Mouse (Mus musculus) MEL (cell line): ENCODE results near the gene Il1a. TPM values are rescaled to one million over a fixed set of nuclear protein-coding genes. Genes with fewer than 3 reads are reported as not detected.

Experiments used
- DNase-seq: peaks from one replicate; pipeline ENCODE4 v3.0.0; 2011; ENCODE audit warnings: low read depth, low spot score
- H3K27ac ChIP-seq: 2 replicates; pipeline ENCODE4 v1.5.1; 2012; ENCODE audit warnings: low read depth, mild to moderate bottlenecking, control low read depth, low read length, moderate library complexity; ENCODE audit not compliant: control insufficient read depth
- H3K27me3 ChIP-seq, 2 experiments: fragments of 150-350 bp in 1 of 2; sonication (generic) in 1 of 2; 2 replicates each; pipeline ENCODE4 v1.6.1; 2012; ENCODE audit warnings: low read length in 2 of 2, mild to moderate bottlenecking in 2 of 2, improper control_type of control experiment in 1 of 2, moderate library complexity in 1 of 2; ENCODE audit not compliant: insufficient read depth in 2 of 2, control insufficient read depth in 1 of 2
- H3K36me3 ChIP-seq, 2 experiments: 2 replicates each; pipeline ENCODE4 v1.6.1; 2012 to 2014; ENCODE audit warnings: low read length in 2 of 2, improper control_type of control experiment in 1 of 2, inconsistent platforms in 1 of 2, mild to moderate bottlenecking in 1 of 2; ENCODE audit not compliant: insufficient read depth in 2 of 2, control insufficient read depth in 1 of 2
- H3K4me1 ChIP-seq, 2 experiments: fragments of 150-350 bp in 1 of 2; sonication (generic) in 1 of 2; 2 replicates each; pipeline ENCODE4 v1.6.1; 2012; ENCODE audit warnings: low read length in 2 of 2, improper control_type of control experiment in 1 of 2, mild to moderate bottlenecking in 1 of 2; ENCODE audit not compliant: insufficient read depth in 2 of 2, control insufficient read depth in 1 of 2
- H3K4me3 ChIP-seq, 2 experiments: fragments of 150-350 bp in 1 of 2; sonication (generic) in 1 of 2; 2 replicates each; pipeline ENCODE4 v1.5.1; 2012; ENCODE audit warnings: low read depth in 2 of 2, low read length in 2 of 2, mild to moderate bottlenecking in 2 of 2, moderate library complexity in 2 of 2, control low read depth in 1 of 2, improper control_type of control experiment in 1 of 2; ENCODE audit not compliant: control insufficient read depth in 1 of 2, insufficient read depth in 1 of 2
- H3K79me2 ChIP-seq: 2 replicates; pipeline ENCODE4 v1.6.1; 2012; ENCODE audit warnings: mild to moderate bottlenecking, low read length, moderate library complexity; ENCODE audit not compliant: control insufficient read depth, poor library complexity, insufficient read depth
- H3K9ac ChIP-seq: 2 replicates; pipeline ENCODE4 v1.6.1; 2012; ENCODE audit warnings: low read depth, mild to moderate bottlenecking, control low read depth, low read length, moderate library complexity; ENCODE audit not compliant: control insufficient read depth, poor library complexity, severe bottlenecking
- H3K9me3 ChIP-seq: fragments of 150-350 bp; sonication (generic); replicated peaks from 2 replicates; pipeline ENCODE4 v1.6.1; 2012; ENCODE audit warnings: mild to moderate bottlenecking, low read length, improper control_type of control experiment, moderate library complexity; ENCODE audit not compliant: insufficient read depth
- BHLHE40 ChIP-seq: IDR thresholded peaks from 2 replicates; pipeline ENCODE4 v1.6.1; 2012; ENCODE audit warnings: low read depth, mild to moderate bottlenecking, inconsistent platforms, low read length, improper control_type of control experiment, borderline replicate concordance
- CHD2 ChIP-seq: IDR thresholded peaks from 2 replicates; pipeline ENCODE4 v1.6.1; 2011; ENCODE audit warnings: low read length, improper control_type of control experiment
- CTCF ChIP-seq, 3 experiments: IDR thresholded peaks in 2 of 3; conservative IDR thresholded peaks in 1 of 3; 2 replicates each; pipeline ENCODE4 v1.5.1; 2011 to 2012; ENCODE audit warnings: low read length in 3 of 3, low read depth in 2 of 3, mild to moderate bottlenecking in 2 of 3, improper control_type of control experiment in 1 of 3, inconsistent platforms in 1 of 3, mixed read lengths in 1 of 3, moderate library complexity in 1 of 3; ENCODE audit not compliant: control insufficient read depth in 1 of 3, insufficient read depth in 1 of 3, poor library complexity in 1 of 3, severe bottlenecking in 1 of 3
- E2F4 ChIP-seq: IDR thresholded peaks from 2 replicates; pipeline ENCODE4 v1.6.1; 2011; ENCODE audit warnings: low read depth, low read length, improper control_type of control experiment, borderline replicate concordance
- GATA1 ChIP-seq: IDR thresholded peaks from 2 replicates; pipeline ENCODE4 v1.6.1; 2011; ENCODE audit warnings: low read depth, low read length, improper control_type of control experiment
- HCFC1 ChIP-seq: IDR thresholded peaks from 2 replicates; pipeline ENCODE4 v1.6.1; 2012; ENCODE audit warnings: low read depth, mild to moderate bottlenecking, inconsistent platforms, low read length, improper control_type of control experiment, moderate library complexity
- JUND ChIP-seq: IDR thresholded peaks from 2 replicates; pipeline ENCODE4 v1.6.1; 2011; ENCODE audit warnings: low read depth, mild to moderate bottlenecking, improper control_type of control experiment, low read length
- KAT2A ChIP-seq: conservative IDR thresholded peaks from 2 replicates; pipeline ENCODE4 v1.6.1; 2012; ENCODE audit warnings: low read depth, low read length, improper control_type of control experiment, inconsistent platforms
- MAZ ChIP-seq: IDR thresholded peaks from 2 replicates; pipeline ENCODE4 v1.6.1; 2012; ENCODE audit warnings: low read depth, mild to moderate bottlenecking, inconsistent platforms, low read length, improper control_type of control experiment
- MXI1 ChIP-seq: IDR thresholded peaks from 2 replicates; pipeline ENCODE4 v1.6.1; 2011; ENCODE audit warnings: mild to moderate bottlenecking, low read depth, low read length, improper control_type of control experiment
- MYC ChIP-seq: IDR thresholded peaks from 2 replicates; pipeline ENCODE4 v1.6.1; 2011; ENCODE audit warnings: low read depth, mild to moderate bottlenecking, low read length, improper control_type of control experiment, moderate library complexity
- NELFE ChIP-seq: IDR thresholded peaks from 2 replicates; pipeline ENCODE4 v1.6.1; 2011; ENCODE audit warnings: low read depth, low read length, improper control_type of control experiment
- NRF1 ChIP-seq: IDR thresholded peaks from 2 replicates; pipeline ENCODE4 v1.6.1; 2014; ENCODE audit warnings: low read depth, mild to moderate bottlenecking, inconsistent platforms, low read length, improper control_type of control experiment, moderate library complexity; ENCODE audit not compliant: poor library complexity, insufficient read depth, severe bottlenecking
- POLR2AphosphoS2 ChIP-seq: IDR thresholded peaks from 2 replicates; pipeline ENCODE4 v1.6.1; 2011; ENCODE audit warnings: low read length, improper control_type of control experiment
- POLR2AphosphoS5 ChIP-seq: IDR thresholded peaks from 2 replicates; pipeline ENCODE4 v1.6.1; 2012; ENCODE audit warnings: low read depth, borderline replicate concordance, mild to moderate bottlenecking, inconsistent platforms, low read length, moderate library complexity, mixed read lengths
- TBP ChIP-seq: IDR thresholded peaks from 2 replicates; pipeline ENCODE4 v1.8.0; 2011; ENCODE audit warnings: low read depth, low read length, improper control_type of control experiment
- TCF12 ChIP-seq: IDR thresholded peaks from 2 replicates; pipeline ENCODE4 v1.6.1; 2014; ENCODE audit warnings: low read depth, mild to moderate bottlenecking, inconsistent platforms, low read length, improper control_type of control experiment, moderate library complexity
- USF1 ChIP-seq: IDR thresholded peaks from 2 replicates; pipeline ENCODE4 v1.6.1; 2014; ENCODE audit warnings: low read depth, mild to moderate bottlenecking, inconsistent platforms, low read length, improper control_type of control experiment, moderate library complexity
- USF2 ChIP-seq, 2 experiments: IDR thresholded peaks; 2 replicates each; pipeline ENCODE4 v1.6.1; 2011 to 2012; ENCODE audit warnings: improper control_type of control experiment in 2 of 2, low read length in 2 of 2, borderline replicate concordance in 1 of 2, inconsistent platforms in 1 of 2, low read depth in 1 of 2, mild to moderate bottlenecking in 1 of 2; ENCODE audit not compliant: insufficient read depth in 1 of 2
- ZKSCAN1 ChIP-seq: IDR thresholded peaks from 2 replicates; pipeline ENCODE4 v1.6.1; 2012; ENCODE audit warnings: low read depth, mild to moderate bottlenecking, inconsistent platforms, low read length, improper control_type of control experiment, moderate library complexity
- ZMIZ1 ChIP-seq: IDR thresholded peaks from 2 replicates; pipeline ENCODE4 v1.6.1; 2012; ENCODE audit warnings: low read depth, mild to moderate bottlenecking, inconsistent platforms, low read length, improper control_type of control experiment, moderate library complexity
- polyA plus RNA-seq, 2 experiments: library from polyadenylated mRNA; stranded (reverse) in 1 of 2; unstranded in 1 of 2; fragments of >175 nt in 1 of 2; fragments of >200 nt in 1 of 2; gene quantifications; 2 replicates each; pipeline versions ENCODE4 v1.2.1 to v1.2.4; 2012; ENCODE audit warnings: low replicate concordance in 2 of 2, low read depth in 1 of 2; ENCODE audit not compliant: insufficient read length in 2 of 2, insufficient read depth in 1 of 2, missing spikeins in 1 of 2
- total RNA-seq: library from RNA; depleted of rRNA; stranded (reverse); fragments of 300-350 nt; gene quantifications from 2 replicates; pipeline ENCODE4 v1.2.3, GENCODE M21; 2012

Il1a gene
- total and polyA plus RNA-seq, 3 experiments, result 0.10 TPM; not detected in 2

DNA sequence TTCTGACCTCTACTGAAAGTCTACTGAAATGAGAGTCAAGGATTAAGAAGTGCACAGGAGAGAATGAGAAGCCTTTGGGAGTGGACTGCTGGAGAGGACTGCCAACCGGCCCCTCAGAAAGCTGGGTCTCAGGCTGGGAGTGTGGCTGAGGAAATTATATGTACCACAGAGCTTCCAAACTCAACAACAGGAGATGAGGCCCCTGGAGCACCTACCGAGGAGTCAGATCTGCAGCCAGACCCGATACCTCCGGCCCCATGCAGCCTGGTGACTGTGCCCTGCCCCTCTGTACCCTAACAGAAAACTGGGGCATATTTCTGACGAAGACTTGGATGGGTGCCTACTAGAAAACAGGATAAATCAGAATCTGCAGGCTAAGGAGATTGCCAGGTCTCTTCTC lies 35.9 kb downstream of the Il1a start:
- Histone ChIP-seq H3K27ac (no peak overlapping the region), H3K4me3 (no peak overlapping the region), H3K79me2 (no peaks in the 10 kb centered on the region), H3K9ac (no peak overlapping the region), H3K4me1 (no peaks in the 10 kb centered on the region), H3K9me3 (no peaks in the 10 kb centered on the region), H3K36me3 (peaks cover 0 to 26% of the 10 kb centered on the region in 2 experiments; a peak in 2 of 4 replicates), H3K27me3 (no peaks in the 10 kb centered on the region)
- TF ChIP-seq CHD2 (no peak), USF1 (no peak), MXI1 (no peak), BHLHE40 (no peak), GATA1 (no peak), NRF1 (no peak), TCF12 (no peak), NELFE (no peak), HCFC1 (no peak), ZMIZ1 (no peak), MAZ (no peak)
- no peak for DNase-seq

DNA sequence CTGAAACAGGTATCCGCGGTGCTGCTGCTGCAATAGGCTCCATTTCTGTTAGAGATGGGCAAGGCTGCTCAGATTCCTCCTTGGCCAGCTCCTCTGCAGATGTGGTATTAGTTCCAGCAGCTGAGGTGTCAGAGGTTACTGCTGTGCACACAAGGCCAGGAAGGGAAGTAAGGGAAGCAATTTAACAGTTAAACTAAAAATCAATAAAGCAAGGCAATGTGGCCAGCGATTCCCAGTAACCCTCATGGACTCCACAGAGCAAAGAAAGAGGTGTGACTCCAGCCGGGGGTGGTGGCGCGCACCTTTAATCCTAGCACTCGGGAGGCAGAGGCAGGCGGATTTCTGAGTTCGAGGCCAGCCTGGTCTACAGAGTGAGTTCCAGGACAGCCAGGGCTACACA lies 39.2 kb downstream of the Il1a start:
- DNase-seq, result no peak
- Histone ChIP-seq H3K4me3 (no peak overlapping the region), H3K4me1 (no peaks in the 10 kb centered on the region), H3K79me2 (no peaks in the 10 kb centered on the region), H3K36me3 (peaks cover 0 to 25% of the 10 kb centered on the region in 2 experiments; a peak in 2 of 4 replicates), H3K9ac (no peak overlapping the region), H3K9me3 (no peaks in the 10 kb centered on the region), H3K27ac (no peak overlapping the region), H3K27me3 (no peaks in the 10 kb centered on the region)
- TF ChIP-seq POLR2AphosphoS2, result no peak
- TF ChIP-seq NELFE, result no peak
- no peak for TF ChIP-seq CHD2
- TF ChIP-seq HCFC1, result no peak
- no peak for TF ChIP-seq KAT2A
- no peak for TF ChIP-seq BHLHE40

GRCm38 (mm10) chr2:129269986-129270385 lies 39.8 kb downstream of the Il1a start:
- Histone ChIP-seq H3K9ac (no peak overlapping the region), H3K27ac (no peak overlapping the region), H3K27me3 (no peaks in the 10 kb centered on the region), H3K4me1 (no peaks in the 10 kb centered on the region), H3K79me2 (no peaks in the 10 kb centered on the region), H3K36me3 (peaks cover 0 to 21% of the 10 kb centered on the region in 2 experiments; a peak in 2 of 4 replicates), H3K9me3 (no peaks in the 10 kb centered on the region), H3K4me3 (no peak overlapping the region)
- DNase-seq, result no peak
- TF ChIP-seq TBP (no peak), E2F4 (no peak), POLR2AphosphoS5 (no peak), MYC (no peak), JUND (no peak), USF2 (IDR thresholded peaks at IDR 0.05; ENCODE audit: borderline replicate concordance in 1 of 2, insufficient read depth in 1 of 2, low read depth in 1 of 2, low read length in 2 of 2) (no peak), ZKSCAN1 (no peak), MXI1 (no peak), CTCF (IDR thresholded peaks at IDR 0.05 in 2 of 3, conservative IDR thresholded peaks at IDR 0.05 in 1 of 3; ENCODE audit: control insufficient read depth in 1 of 3, insufficient read depth in 1 of 3, low read depth in 2 of 3, low read length in 3 of 3, poor library complexity in 1 of 3, severe bottlenecking in 1 of 3) (no peak), MAZ (no peak)
